Mouse (Mus musculus) G1E (cell line): Measurements from ENCODE around the gene Setd5.

Experiments used
- CTCF ChIP-seq: IDR thresholded peaks from 2 replicates; pipeline ENCODE4 v1.5.1; 2012; ENCODE audit warnings: low read depth, low read length, inconsistent platforms, mixed read lengths
- GATA1 ChIP-seq: IDR thresholded peaks from 2 replicates; pipeline ENCODE4 v1.6.1; 2012; ENCODE audit warnings: borderline replicate concordance, low read length, inconsistent platforms, mixed read lengths

DNA sequence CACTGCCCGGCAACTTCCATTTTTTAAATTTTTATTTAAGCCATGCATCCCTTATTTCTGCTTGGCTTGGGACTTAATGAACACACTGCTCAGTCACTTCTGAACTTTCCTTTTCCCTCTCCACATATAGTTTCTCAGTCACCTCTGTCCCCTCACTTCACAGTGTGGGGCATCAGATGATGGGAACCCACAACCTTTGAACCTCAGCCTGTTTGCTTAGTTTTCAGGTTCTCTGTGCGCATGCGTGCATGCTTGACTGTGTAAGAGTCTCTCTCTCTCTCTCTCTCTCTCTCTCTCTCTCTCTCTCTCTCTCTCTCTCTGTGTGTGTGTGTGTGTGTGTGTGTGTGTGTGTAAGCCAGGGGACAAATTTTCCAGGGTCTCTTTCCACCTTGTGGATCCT, 98.3 kb downstream of the Setd5 start:
- TF ChIP-seq CTCF, result no peak
- TF ChIP-seq GATA1, result no peak
